Mouse (Mus musculus) forebrain, embryonic 14.5 days (tissue): Measurements from ENCODE around the gene Fpgs. TPM values are rescaled to one million over a fixed set of nuclear protein-coding genes. Genes with fewer than 3 reads are reported as not detected.

Experiments
- microRNA counts: library from miRNA; unstranded; fragments of <30 nt; microRNA quantifications from one replicate; lab custom pipeline; 2016
- microRNA-seq: library from miRNA; unstranded; fragments of <30 nt; microRNA quantifications from one replicate; pipeline ENCODE4, GENCODE M21; 2016
- polyA plus RNA-seq: library from polyadenylated mRNA; unstranded; fragments of >200 nt; fragmentation: Nextera tagmentation; extraction: Ambion mirVana; gene quantifications from 2 replicates; pipeline ENCODE4 v1.2.1, GENCODE M21; 2014

Gene Fpgs
- polyA plus RNA-seq, 1 experiment from 2014 or later, result 10.9 TPM

MicroRNAs within 50 kb of the gene (microRNA counts, 519-probe panel; counts per million panel counts)
- microRNA mmu-miR-1954 (lab: Ali Mortazavi, UCI) (not detected), microRNA mmu-miR-2861 (lab: Ali Mortazavi, UCI) (not detected)

Small RNA genes lying within 50 kb of the gene (microRNA-seq; reads per million reads assigned to microRNA genes)
- gene Gm47291 (not detected), gene Mir1954 (not detected), gene Mir2861 (not detected), gene Mir3960 (not detected), gene Mir8093 (not detected)

Other genes with a start within 250 kb of the Fpgs start
- 4.4 and 5.2 TPM in 2 replicates for gene Fam102a, start 168.8 kb downstream of the Fpgs start, polyA plus RNA-seq
- 143 and 152 TPM in 2 replicates for gene Dpm2, start 133.3 kb downstream of the Fpgs start, polyA plus RNA-seq
- gene Pip5kl1, start 129.3 kb downstream of the Fpgs start, polyA plus RNA-seq, result 4.7 TPM in 2 replicates
- 0.30 and 0.61 TPM in 2 replicates for gene 9430097D07Rik, start 128.5 kb downstream of the Fpgs start, polyA plus RNA-seq
- gene St6galnac4, start 117.0 kb downstream of the Fpgs start, polyA plus RNA-seq, result 18.7 and 21.4 TPM in 2 replicates
- gene St6galnac6, start 104.4 kb downstream of the Fpgs start, polyA plus RNA-seq, result 4.7 and 5.7 TPM in 2 replicates
- 60.3 and 65.9 TPM in 2 replicates for gene Ak1, start 82.4 kb downstream of the Fpgs start, polyA plus RNA-seq
- 15.0 and 23.1 TPM in 2 replicates for gene Eng, start 57.5 kb downstream of the Fpgs start, polyA plus RNA-seq
- gene Cdk9, start 8.9 kb upstream of the Fpgs start, polyA plus RNA-seq, result 72.9 and 75.1 TPM in 2 replicates
- gene Sh2d3c, start 16.9 kb upstream of the Fpgs start, polyA plus RNA-seq, result 25.8 and 37.4 TPM in 2 replicates
- gene 6330409D20Rik, start 36.9 kb upstream of the Fpgs start, polyA plus RNA-seq, result 3.2 and 3.4 TPM in 2 replicates
- gene Tor2a, start 53.1 kb upstream of the Fpgs start, polyA plus RNA-seq, result 67.9 and 71.2 TPM in 2 replicates
- gene Ttc16, start 71.5 kb upstream of the Fpgs start, polyA plus RNA-seq, result 0.27 and 0.80 TPM in 2 replicates
- 4.7 and 5.1 TPM in 2 replicates for gene Ptrh1, start 71.6 kb upstream of the Fpgs start, polyA plus RNA-seq
- gene Cfap157, start 80.3 kb upstream of the Fpgs start, polyA plus RNA-seq, result 0.17 and 0.30 TPM in 2 replicates
- gene Stxbp1, start 143.1 kb upstream of the Fpgs start, polyA plus RNA-seq, result 127 and 174 TPM in 2 replicates
- gene Fam129b, start 172.0 kb upstream of the Fpgs start, polyA plus RNA-seq, result 13.8 and 17.7 TPM in 2 replicates